Mouse (Mus musculus) myocyte (in vitro differentiated cells): ENCODE data around the gene Twf1. TPM values are rescaled to one million over a fixed set of nuclear protein-coding genes. Genes with fewer than 3 reads are reported as not detected.

Experiments
- H3K27me3 ChIP-seq: one replicate; pipeline ENCODE4 v1.6.1; 2011; ENCODE audit not compliant: control insufficient read depth, insufficient read depth, insufficient read length
- H3K36me3 ChIP-seq: one replicate; pipeline ENCODE4 v1.6.1; 2011; ENCODE audit not compliant: control insufficient read depth, insufficient read depth
- H3K4me2 ChIP-seq: one replicate; pipeline ENCODE4 v1.6.1; 2011; ENCODE audit warnings: low read depth, control low read depth
- H3K4me3 ChIP-seq: one replicate; pipeline ENCODE4 v1.5.1; 2011; ENCODE audit warnings: mild to moderate bottlenecking, control low read depth, moderate library complexity
- H3K79me2 ChIP-seq: one replicate; pipeline ENCODE4 v1.6.1; 2011; ENCODE audit not compliant: control insufficient read depth, insufficient read depth
- H3ac ChIP-seq: one replicate; pipeline ENCODE4 v1.6.1; 2011; ENCODE audit not compliant: control insufficient read depth, insufficient read length
- CEBPB ChIP-seq: IDR thresholded peaks from 2 replicates; pipeline ENCODE4 v1.6.1; 2011; ENCODE audit warnings: mild to moderate bottlenecking, moderate library complexity; ENCODE audit not compliant: poor library complexity, insufficient read depth, severe bottlenecking
- E2F4 ChIP-seq: IDR thresholded peaks from one replicate; pipeline ENCODE4 v1.6.1; 2011; ENCODE audit warnings: mild to moderate bottlenecking, control low read depth, moderate library complexity; ENCODE audit not compliant: insufficient read depth
- MAX ChIP-seq: IDR thresholded peaks from one replicate; pipeline ENCODE4 v1.6.1; 2011; ENCODE audit warnings: low read depth, mild to moderate bottlenecking, control low read depth
- MYOD1 ChIP-seq, 3 experiments: IDR thresholded peaks; one replicate each; pipeline ENCODE4 v1.6.1; 2011; ENCODE audit warnings: control low read depth in 2 of 3, low read depth in 2 of 3, mild to moderate bottlenecking in 2 of 3, moderate library complexity in 1 of 3; ENCODE audit not compliant: insufficient read length in 2 of 3, control insufficient read depth in 1 of 3
- MYOG ChIP-seq, 3 experiments: IDR thresholded peaks; one replicate each; pipeline ENCODE4 v1.6.1; 2011; ENCODE audit warnings: control low read depth in 2 of 3, low read depth in 2 of 3, mild to moderate bottlenecking in 2 of 3; ENCODE audit not compliant: insufficient read length in 2 of 3, control insufficient read depth in 1 of 3, insufficient read depth in 1 of 3
- POLR2A ChIP-seq: IDR thresholded peaks from one replicate; pipeline ENCODE4 v1.6.1; 2011; ENCODE audit warnings: low read depth, mild to moderate bottlenecking, control low read depth, moderate library complexity; ENCODE audit not compliant: insufficient read length
- POLR2AphosphoS2 ChIP-seq: IDR thresholded peaks from one replicate; pipeline ENCODE4 v1.6.1; 2011; ENCODE audit warnings: low read depth, control low read depth; ENCODE audit not compliant: insufficient read length
- REST ChIP-seq: IDR thresholded peaks from one replicate; pipeline ENCODE4 v1.6.1; 2011; ENCODE audit warnings: mild to moderate bottlenecking, control low read depth, moderate library complexity; ENCODE audit not compliant: insufficient read depth, insufficient read length
- SRF ChIP-seq: IDR thresholded peaks from one replicate; pipeline ENCODE4 v1.6.1; 2011; ENCODE audit warnings: low read depth; ENCODE audit not compliant: control insufficient read depth, insufficient read length
- TCF12 ChIP-seq: IDR thresholded peaks from one replicate; pipeline ENCODE4 v1.6.1; 2011; ENCODE audit warnings: mild to moderate bottlenecking, control low read depth; ENCODE audit not compliant: poor library complexity, insufficient read depth, severe bottlenecking
- TCF3 ChIP-seq: IDR thresholded peaks from one replicate; pipeline ENCODE4 v1.6.1; 2011; ENCODE audit warnings: low read depth, control low read depth; ENCODE audit not compliant: insufficient read length
- USF1 ChIP-seq: IDR thresholded peaks from one replicate; pipeline ENCODE4 v1.6.1; 2011; ENCODE audit warnings: low read depth, mild to moderate bottlenecking, control low read depth, moderate library complexity
- polyA plus RNA-seq: library from polyadenylated mRNA; unstranded; fragments of >200 nt; fragmentation: generic; extraction: Trizol; gene quantifications from one replicate; pipeline ENCODE4 v1.2.1, GENCODE M21; 2012; ENCODE audit warnings: missing spikeins

Twf1 gene
- polyA plus RNA-seq, 1 experiment, result 28.6 TPM

DNA sequence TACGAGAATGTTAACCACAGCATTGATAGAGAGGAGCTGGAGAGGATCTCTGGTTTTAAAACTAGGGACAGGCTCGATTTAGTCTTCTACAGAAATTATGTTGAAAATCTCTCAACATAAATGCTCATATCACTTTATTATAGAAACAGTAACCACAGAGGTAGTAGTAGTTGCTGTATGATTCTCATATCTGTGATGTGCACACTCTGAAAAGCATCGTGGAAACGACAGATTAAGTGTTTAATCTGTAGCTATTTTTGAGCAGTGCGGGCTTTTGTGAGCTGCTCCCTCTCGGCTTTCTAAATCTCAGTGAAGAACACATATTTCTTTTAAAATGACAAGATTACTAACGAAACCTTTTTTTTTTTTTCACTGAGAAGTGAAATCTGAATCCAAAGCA lies 54.2 kb downstream of the Twf1 start:
- Histone ChIP-seq H3K27me3 (no peaks in the 10 kb centered on the region), H3K4me2 (no peak overlapping the region), H3K79me2 (no peaks in the 10 kb centered on the region), H3K4me3 (no peak overlapping the region), H3K36me3 (peaks cover 19% of the 10 kb centered on the region), H3ac (no peak overlapping the region)
- no peak for TF ChIP-seq SRF
- TF ChIP-seq REST, result no peak
- TF ChIP-seq CEBPB, result no peak
- TF ChIP-seq USF1, result no peak
- TF ChIP-seq POLR2AphosphoS2, result no peak
- TF ChIP-seq E2F4, result no peak
- TF ChIP-seq MYOD1 (IDR thresholded peaks at IDR 0.05; ENCODE audit: control insufficient read depth in 1 of 3, insufficient read length in 2 of 3, low read depth in 2 of 3), result no peak
- TF ChIP-seq MYOG (IDR thresholded peaks at IDR 0.05; ENCODE audit: control insufficient read depth in 1 of 3, insufficient read depth in 1 of 3, insufficient read length in 2 of 3, low read depth in 2 of 3), result no peak
- TF ChIP-seq TCF3, result no peak
- TF ChIP-seq MAX, result no peak
- no peak for TF ChIP-seq POLR2A
- TF ChIP-seq TCF12, result no peak

DNA sequence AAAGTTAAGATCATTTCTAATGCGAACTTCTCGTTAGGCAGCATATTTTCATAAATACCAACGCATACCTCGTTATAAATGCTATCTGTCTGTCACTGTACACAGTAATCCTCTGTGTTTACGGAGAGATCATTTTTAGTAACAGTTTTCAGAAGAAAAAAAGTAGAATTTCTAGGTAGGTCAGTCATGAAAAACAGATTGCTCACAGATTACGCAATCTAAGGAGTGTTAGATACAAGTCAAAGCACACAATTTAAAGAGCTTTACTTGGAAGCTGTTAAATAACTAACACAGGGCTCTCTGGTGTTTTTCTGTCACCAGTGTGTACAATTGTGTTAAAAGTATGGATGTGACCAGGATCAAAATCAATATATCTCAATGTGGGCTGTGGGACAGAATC lies 56.7 kb downstream of the Twf1 start:
- TF ChIP-seq CEBPB, result peak; percentile 69
- no peak for TF ChIP-seq POLR2AphosphoS2
- no peak overlapping the region for H3K4me3 ChIP-seq
- H3K27me3 ChIP-seq, result no peaks in the 10 kb centered on the region
- H3ac ChIP-seq, result no peak overlapping the region
- H3K36me3 ChIP-seq, result peaks cover 19% of the 10 kb centered on the region
- H3K79me2 ChIP-seq, result no peaks in the 10 kb centered on the region
- H3K4me2 ChIP-seq, result no peak overlapping the region

DNA sequence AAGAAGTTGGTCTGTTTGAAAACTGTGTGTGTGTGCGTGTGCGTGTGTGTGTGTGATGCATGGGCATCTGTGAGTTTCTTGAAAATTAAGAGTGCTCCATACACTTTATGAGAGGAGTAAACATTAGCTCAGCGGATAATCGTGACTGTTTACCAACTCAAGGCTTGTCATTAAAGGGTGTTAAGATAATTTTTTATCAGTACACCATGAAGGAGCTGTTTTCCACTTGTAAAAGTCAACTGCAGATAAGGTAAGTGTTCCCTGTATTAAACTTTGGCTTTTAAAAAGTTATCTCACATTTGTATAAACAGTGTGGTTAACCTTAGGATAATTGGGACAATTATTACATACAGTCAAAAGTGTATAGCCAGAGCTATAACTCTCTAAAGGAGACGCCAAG lies 57.4 kb downstream of the Twf1 start:
- Histone ChIP-seq H3K36me3 (peaks cover 25% of the 10 kb centered on the region), H3K4me3 (no peak overlapping the region)
- TF ChIP-seq USF1 (no peak), TCF12 (no peak), MAX (no peak), E2F4 (no peak), MYOD1 (IDR thresholded peaks at IDR 0.05; ENCODE audit: control insufficient read depth in 1 of 3, insufficient read length in 2 of 3, low read depth in 2 of 3) (no peak), POLR2A (no peak), TCF3 (no peak), SRF (no peak), CEBPB (no peak), MYOG (IDR thresholded peaks at IDR 0.05; ENCODE audit: control insufficient read depth in 1 of 3, insufficient read depth in 1 of 3, insufficient read length in 2 of 3, low read depth in 2 of 3) (no peak), REST (no peak)

DNA sequence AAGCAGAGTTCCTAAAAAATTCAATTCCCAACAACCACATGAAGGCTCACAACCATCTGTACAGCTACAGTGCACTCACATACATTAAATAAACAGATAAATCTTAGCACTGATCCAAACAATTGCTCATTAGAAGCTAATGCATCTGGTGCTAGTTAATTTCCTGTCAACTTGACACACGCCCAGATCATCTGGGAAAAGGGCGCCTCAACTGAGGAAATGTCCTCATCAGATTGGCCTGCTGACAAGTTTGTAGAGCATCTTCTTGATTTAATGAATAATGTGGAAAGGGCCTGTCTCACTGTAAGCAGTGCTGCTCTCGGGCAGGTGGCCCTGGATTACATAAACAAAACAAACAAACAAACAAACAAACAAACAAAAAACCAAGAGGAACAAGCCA lies 59.2 kb downstream of the Twf1 start:
- Histone ChIP-seq H3K27me3 (no peaks in the 10 kb centered on the region), H3ac (no peak overlapping the region), H3K36me3 (peaks cover 27% of the 10 kb centered on the region), H3K4me3 (no peak overlapping the region), H3K79me2 (no peaks in the 10 kb centered on the region), H3K4me2 (no peak overlapping the region)
- no peak for TF ChIP-seq REST
- TF ChIP-seq E2F4, result no peak
- no peak for TF ChIP-seq POLR2AphosphoS2
- no peak for TF ChIP-seq TCF12
- no peak for TF ChIP-seq MYOG (IDR thresholded peaks at IDR 0.05; ENCODE audit: control insufficient read depth in 1 of 3, insufficient read depth in 1 of 3, insufficient read length in 2 of 3, low read depth in 2 of 3)
- TF ChIP-seq SRF, result no peak
- TF ChIP-seq USF1, result no peak
- TF ChIP-seq CEBPB, result no peak
- no peak for TF ChIP-seq POLR2A
- no peak for TF ChIP-seq MAX
- no peak for TF ChIP-seq MYOD1 (IDR thresholded peaks at IDR 0.05; ENCODE audit: control insufficient read depth in 1 of 3, insufficient read length in 2 of 3, low read depth in 2 of 3)
- TF ChIP-seq TCF3, result no peak

More for the DNA sequence above, 57.4 kb downstream of the Twf1 start:
- H3ac ChIP-seq, result no peak overlapping the region
- H3K4me2 ChIP-seq, result no peak overlapping the region
- H3K27me3 ChIP-seq, result no peaks in the 10 kb centered on the region
- H3K79me2 ChIP-seq, result no peaks in the 10 kb centered on the region

Other genes with a start within 250 kb of the Twf1 start
- gene Adamts20, start 124.5 kb downstream of the Twf1 start, polyA plus RNA-seq, result not detected
- gene Pus7l, start 46.3 kb downstream of the Twf1 start, polyA plus RNA-seq, result 4.0 TPM
- 7.0 TPM for gene Irak4, start 46.2 kb downstream of the Twf1 start, polyA plus RNA-seq
- gene Tmem117, start 39.3 kb upstream of the Twf1 start, polyA plus RNA-seq, result 0.37 TPM